Mouse (Mus musculus) MEL (cell line): ENCODE measurements around the gene Odf4. TPM values are rescaled to one million over a fixed set of nuclear protein-coding genes. Genes with fewer than 3 reads are reported as not detected.
A peak's percentile ranks its signal among the peaks of the same experiment; 100 is the strongest.

Source experiments
- DNase-seq: peaks from one replicate; pipeline ENCODE4 v3.0.0; 2011; ENCODE audit warnings: low read depth, low spot score
- H3K27ac ChIP-seq: 2 replicates; pipeline ENCODE4 v1.5.1; 2012; ENCODE audit warnings: low read depth, mild to moderate bottlenecking, control low read depth, low read length, moderate library complexity; ENCODE audit not compliant: control insufficient read depth
- H3K27me3 ChIP-seq, 2 experiments: fragments of 150-350 bp in 1 of 2; sonication (generic) in 1 of 2; 2 replicates each; pipeline ENCODE4 v1.6.1; 2012; ENCODE audit warnings: low read length in 2 of 2, mild to moderate bottlenecking in 2 of 2, improper control_type of control experiment in 1 of 2, moderate library complexity in 1 of 2; ENCODE audit not compliant: insufficient read depth in 2 of 2, control insufficient read depth in 1 of 2
- H3K36me3 ChIP-seq, 2 experiments: 2 replicates each; pipeline ENCODE4 v1.6.1; 2012 to 2014; ENCODE audit warnings: low read length in 2 of 2, improper control_type of control experiment in 1 of 2, inconsistent platforms in 1 of 2, mild to moderate bottlenecking in 1 of 2; ENCODE audit not compliant: insufficient read depth in 2 of 2, control insufficient read depth in 1 of 2
- H3K4me1 ChIP-seq, 2 experiments: fragments of 150-350 bp in 1 of 2; sonication (generic) in 1 of 2; 2 replicates each; pipeline ENCODE4 v1.6.1; 2012; ENCODE audit warnings: low read length in 2 of 2, improper control_type of control experiment in 1 of 2, mild to moderate bottlenecking in 1 of 2; ENCODE audit not compliant: insufficient read depth in 2 of 2, control insufficient read depth in 1 of 2
- H3K4me3 ChIP-seq, 2 experiments: fragments of 150-350 bp in 1 of 2; sonication (generic) in 1 of 2; 2 replicates each; pipeline ENCODE4 v1.5.1; 2012; ENCODE audit warnings: low read depth in 2 of 2, low read length in 2 of 2, mild to moderate bottlenecking in 2 of 2, moderate library complexity in 2 of 2, control low read depth in 1 of 2, improper control_type of control experiment in 1 of 2; ENCODE audit not compliant: control insufficient read depth in 1 of 2, insufficient read depth in 1 of 2
- H3K79me2 ChIP-seq: 2 replicates; pipeline ENCODE4 v1.6.1; 2012; ENCODE audit warnings: mild to moderate bottlenecking, low read length, moderate library complexity; ENCODE audit not compliant: control insufficient read depth, poor library complexity, insufficient read depth
- H3K9ac ChIP-seq: 2 replicates; pipeline ENCODE4 v1.6.1; 2012; ENCODE audit warnings: low read depth, mild to moderate bottlenecking, control low read depth, low read length, moderate library complexity; ENCODE audit not compliant: control insufficient read depth, poor library complexity, severe bottlenecking
- H3K9me3 ChIP-seq: fragments of 150-350 bp; sonication (generic); replicated peaks from 2 replicates; pipeline ENCODE4 v1.6.1; 2012; ENCODE audit warnings: mild to moderate bottlenecking, low read length, improper control_type of control experiment, moderate library complexity; ENCODE audit not compliant: insufficient read depth
- BHLHE40 ChIP-seq: IDR thresholded peaks from 2 replicates; pipeline ENCODE4 v1.6.1; 2012; ENCODE audit warnings: low read depth, mild to moderate bottlenecking, inconsistent platforms, low read length, improper control_type of control experiment, borderline replicate concordance
- CHD1 ChIP-seq: IDR thresholded peaks from 2 replicates; pipeline ENCODE4 v1.6.1; 2012; ENCODE audit warnings: low read depth, mild to moderate bottlenecking, inconsistent platforms, low read length, improper control_type of control experiment
- CTCF ChIP-seq, 3 experiments: IDR thresholded peaks in 2 of 3; conservative IDR thresholded peaks in 1 of 3; 2 replicates each; pipeline ENCODE4 v1.5.1; 2011 to 2012; ENCODE audit warnings: low read length in 3 of 3, low read depth in 2 of 3, mild to moderate bottlenecking in 2 of 3, improper control_type of control experiment in 1 of 3, inconsistent platforms in 1 of 3, mixed read lengths in 1 of 3, moderate library complexity in 1 of 3; ENCODE audit not compliant: control insufficient read depth in 1 of 3, insufficient read depth in 1 of 3, poor library complexity in 1 of 3, severe bottlenecking in 1 of 3
- E2F4 ChIP-seq: IDR thresholded peaks from 2 replicates; pipeline ENCODE4 v1.6.1; 2011; ENCODE audit warnings: low read depth, low read length, improper control_type of control experiment, borderline replicate concordance
- ELF1 ChIP-seq: IDR thresholded peaks from 2 replicates; pipeline ENCODE4 v1.6.1; 2014; ENCODE audit warnings: low read depth, mild to moderate bottlenecking, inconsistent platforms, low read length, improper control_type of control experiment, moderate library complexity
- EP300 ChIP-seq, 2 experiments: IDR thresholded peaks; 2 replicates each; pipeline ENCODE4 v1.6.1; 2011; ENCODE audit warnings: improper control_type of control experiment in 2 of 2, low read length in 2 of 2, low read depth in 1 of 2, mild to moderate bottlenecking in 1 of 2
- ETS1 ChIP-seq: IDR thresholded peaks from 2 replicates; pipeline ENCODE4 v1.6.1; 2012; ENCODE audit warnings: low read depth, mild to moderate bottlenecking, inconsistent platforms, low read length, improper control_type of control experiment, moderate library complexity
- GABPA ChIP-seq: IDR thresholded peaks from 2 replicates; pipeline ENCODE4 v1.6.1; 2012; ENCODE audit warnings: low read depth, mild to moderate bottlenecking, inconsistent platforms, low read length, improper control_type of control experiment, moderate library complexity
- GATA1 ChIP-seq: IDR thresholded peaks from 2 replicates; pipeline ENCODE4 v1.6.1; 2011; ENCODE audit warnings: low read depth, low read length, improper control_type of control experiment
- HCFC1 ChIP-seq: IDR thresholded peaks from 2 replicates; pipeline ENCODE4 v1.6.1; 2012; ENCODE audit warnings: low read depth, mild to moderate bottlenecking, inconsistent platforms, low read length, improper control_type of control experiment, moderate library complexity
- JUND ChIP-seq: IDR thresholded peaks from 2 replicates; pipeline ENCODE4 v1.6.1; 2011; ENCODE audit warnings: low read depth, mild to moderate bottlenecking, improper control_type of control experiment, low read length
- KAT2A ChIP-seq: conservative IDR thresholded peaks from 2 replicates; pipeline ENCODE4 v1.6.1; 2012; ENCODE audit warnings: low read depth, low read length, improper control_type of control experiment, inconsistent platforms
- MAFK ChIP-seq: IDR thresholded peaks from 2 replicates; pipeline ENCODE4 v1.6.1; 2011; ENCODE audit warnings: low read depth, mild to moderate bottlenecking, low read length, improper control_type of control experiment, borderline replicate concordance
- MAX ChIP-seq: IDR thresholded peaks from 2 replicates; pipeline ENCODE4 v1.6.1; 2011; ENCODE audit warnings: low read length, improper control_type of control experiment
- MAZ ChIP-seq: IDR thresholded peaks from 2 replicates; pipeline ENCODE4 v1.6.1; 2012; ENCODE audit warnings: low read depth, mild to moderate bottlenecking, inconsistent platforms, low read length, improper control_type of control experiment
- MEF2A ChIP-seq: IDR thresholded peaks from 2 replicates; pipeline ENCODE4 v1.6.1; 2014; ENCODE audit warnings: low read depth, mild to moderate bottlenecking, inconsistent platforms, low read length, improper control_type of control experiment; ENCODE audit not compliant: poor library complexity, insufficient replicate concordance, severe bottlenecking; ENCODE audit errors: extremely low read depth
- MXI1 ChIP-seq: IDR thresholded peaks from 2 replicates; pipeline ENCODE4 v1.6.1; 2011; ENCODE audit warnings: mild to moderate bottlenecking, low read depth, low read length, improper control_type of control experiment
- MYB ChIP-seq: IDR thresholded peaks from 2 replicates; pipeline ENCODE4 v1.6.1; 2011; ENCODE audit warnings: mild to moderate bottlenecking, low read depth, low read length, improper control_type of control experiment
- MYC ChIP-seq: IDR thresholded peaks from 2 replicates; pipeline ENCODE4 v1.6.1; 2011; ENCODE audit warnings: low read depth, mild to moderate bottlenecking, low read length, improper control_type of control experiment, moderate library complexity
- NELFE ChIP-seq: IDR thresholded peaks from 2 replicates; pipeline ENCODE4 v1.6.1; 2011; ENCODE audit warnings: low read depth, low read length, improper control_type of control experiment
- NRF1 ChIP-seq: IDR thresholded peaks from 2 replicates; pipeline ENCODE4 v1.6.1; 2014; ENCODE audit warnings: low read depth, mild to moderate bottlenecking, inconsistent platforms, low read length, improper control_type of control experiment, moderate library complexity; ENCODE audit not compliant: poor library complexity, insufficient read depth, severe bottlenecking
- POLR2A ChIP-seq, 2 experiments: IDR thresholded peaks; 2 replicates each; pipeline ENCODE4 v1.6.1; 2011 to 2012; ENCODE audit warnings: low read length in 2 of 2, mild to moderate bottlenecking in 2 of 2, control low read depth in 1 of 2, improper control_type of control experiment in 1 of 2, low read depth in 1 of 2, moderate library complexity in 1 of 2; ENCODE audit not compliant: control insufficient read depth in 1 of 2, insufficient read depth in 1 of 2, poor library complexity in 1 of 2
- POLR2AphosphoS2 ChIP-seq: IDR thresholded peaks from 2 replicates; pipeline ENCODE4 v1.6.1; 2011; ENCODE audit warnings: low read length, improper control_type of control experiment
- POLR2AphosphoS5 ChIP-seq: IDR thresholded peaks from 2 replicates; pipeline ENCODE4 v1.6.1; 2012; ENCODE audit warnings: low read depth, borderline replicate concordance, mild to moderate bottlenecking, inconsistent platforms, low read length, moderate library complexity, mixed read lengths
- RAD21 ChIP-seq: IDR thresholded peaks from 2 replicates; pipeline ENCODE4 v1.6.1; 2011; ENCODE audit warnings: mild to moderate bottlenecking, low read depth, low read length, improper control_type of control experiment
- RCOR1 ChIP-seq: IDR thresholded peaks from 2 replicates; pipeline ENCODE4 v1.6.1; 2012; ENCODE audit warnings: low read depth, mild to moderate bottlenecking, inconsistent platforms, low read length, improper control_type of control experiment
- SIN3A ChIP-seq: IDR thresholded peaks from 2 replicates; pipeline ENCODE4 v1.6.1; 2012; ENCODE audit warnings: low read length, improper control_type of control experiment, inconsistent platforms
- SMC3 ChIP-seq: IDR thresholded peaks from 2 replicates; pipeline ENCODE4 v1.6.1; 2011; ENCODE audit warnings: low read depth, low read length, improper control_type of control experiment
- TAL1 ChIP-seq: IDR thresholded peaks from 2 replicates; pipeline ENCODE4 v1.6.1; 2012; ENCODE audit warnings: mild to moderate bottlenecking, inconsistent platforms, low read length, moderate library complexity, mixed read lengths
- TBP ChIP-seq: IDR thresholded peaks from 2 replicates; pipeline ENCODE4 v1.8.0; 2011; ENCODE audit warnings: low read depth, low read length, improper control_type of control experiment
- TCF12 ChIP-seq: IDR thresholded peaks from 2 replicates; pipeline ENCODE4 v1.6.1; 2014; ENCODE audit warnings: low read depth, mild to moderate bottlenecking, inconsistent platforms, low read length, improper control_type of control experiment, moderate library complexity
- UBTF ChIP-seq: IDR thresholded peaks from 2 replicates; pipeline ENCODE4 v1.6.1; 2012; ENCODE audit warnings: low read depth, mild to moderate bottlenecking, inconsistent platforms, low read length, improper control_type of control experiment, moderate library complexity, borderline replicate concordance; ENCODE audit not compliant: insufficient read depth
- USF1 ChIP-seq: IDR thresholded peaks from 2 replicates; pipeline ENCODE4 v1.6.1; 2014; ENCODE audit warnings: low read depth, mild to moderate bottlenecking, inconsistent platforms, low read length, improper control_type of control experiment, moderate library complexity
- USF2 ChIP-seq, 2 experiments: IDR thresholded peaks; 2 replicates each; pipeline ENCODE4 v1.6.1; 2011 to 2012; ENCODE audit warnings: improper control_type of control experiment in 2 of 2, low read length in 2 of 2, borderline replicate concordance in 1 of 2, inconsistent platforms in 1 of 2, low read depth in 1 of 2, mild to moderate bottlenecking in 1 of 2; ENCODE audit not compliant: insufficient read depth in 1 of 2
- ZC3H11A ChIP-seq: IDR thresholded peaks from 2 replicates; pipeline ENCODE4 v1.6.1; 2012; ENCODE audit warnings: low read depth, mild to moderate bottlenecking, inconsistent platforms, low read length, improper control_type of control experiment
- ZKSCAN1 ChIP-seq: IDR thresholded peaks from 2 replicates; pipeline ENCODE4 v1.6.1; 2012; ENCODE audit warnings: low read depth, mild to moderate bottlenecking, inconsistent platforms, low read length, improper control_type of control experiment, moderate library complexity
- ZMIZ1 ChIP-seq: IDR thresholded peaks from 2 replicates; pipeline ENCODE4 v1.6.1; 2012; ENCODE audit warnings: low read depth, mild to moderate bottlenecking, inconsistent platforms, low read length, improper control_type of control experiment, moderate library complexity
- ZNF384 ChIP-seq: IDR thresholded peaks from 2 replicates; pipeline ENCODE4 v1.6.1; 2012; ENCODE audit warnings: low read depth, mild to moderate bottlenecking, inconsistent platforms, low read length, improper control_type of control experiment
- polyA plus RNA-seq, 2 experiments: library from polyadenylated mRNA; stranded (reverse) in 1 of 2; unstranded in 1 of 2; fragments of >175 nt in 1 of 2; fragments of >200 nt in 1 of 2; gene quantifications; 2 replicates each; pipeline versions ENCODE4 v1.2.1 to v1.2.4; 2012; ENCODE audit warnings: low replicate concordance in 2 of 2, low read depth in 1 of 2; ENCODE audit not compliant: insufficient read length in 2 of 2, insufficient read depth in 1 of 2, missing spikeins in 1 of 2
- total RNA-seq: library from RNA; depleted of rRNA; stranded (reverse); fragments of 300-350 nt; gene quantifications from 2 replicates; pipeline ENCODE4 v1.2.3, GENCODE M21; 2012

The Odf4 gene
- total and polyA plus RNA-seq, 3 experiments, result not detected

DNA sequence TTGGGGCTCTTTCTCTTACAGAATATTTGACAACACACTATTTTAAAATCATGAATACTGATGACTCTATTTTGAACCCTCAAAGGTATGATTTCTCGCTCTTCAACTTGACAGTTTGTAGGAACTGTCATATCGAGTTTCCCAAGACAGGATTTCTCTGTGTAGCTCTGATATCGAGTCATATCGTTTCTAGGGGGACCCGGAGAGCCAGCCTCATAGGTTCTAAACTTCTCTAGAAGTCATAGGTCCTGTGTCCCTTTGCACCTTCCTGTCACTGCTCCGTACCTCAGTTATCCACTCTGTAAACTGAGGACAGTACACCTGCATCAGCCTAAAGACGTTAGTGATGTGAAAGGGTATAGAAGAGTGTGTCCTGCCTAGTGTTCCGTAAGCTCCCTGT is 27.1 kb downstream of the Odf4 start:
- Histone ChIP-seq H3K27me3 (no peaks in the 10 kb centered on the region), H3K79me2 (peaks cover 22% of the 10 kb centered on the region), H3K36me3 (peaks cover 21 to 48% of the 10 kb centered on the region in 2 experiments), H3K9me3 (no peaks in the 10 kb centered on the region), H3K4me1 (peaks cover 3 to 44% of the 10 kb centered on the region in 2 experiments; a peak in 3 of 4 replicates), H3K27ac (peak overlapping the region; percentile 92), H3K9ac (peak overlapping the region; percentile 69), H3K4me3 (peak overlapping the region; percentile 55 to 61)
- DNase-seq, result peak; percentile 90
- no peak for TF ChIP-seq SMC3
- TF ChIP-seq MEF2A, result no peak
- TF ChIP-seq CTCF (IDR thresholded peaks at IDR 0.05 in 2 of 3, conservative IDR thresholded peaks at IDR 0.05 in 1 of 3; ENCODE audit: control insufficient read depth in 1 of 3, insufficient read depth in 1 of 3, low read depth in 2 of 3, low read length in 3 of 3, poor library complexity in 1 of 3, severe bottlenecking in 1 of 3), result no peak
- TF ChIP-seq SIN3A, result peak; percentile 87
- peak; percentile 86 to 92 for TF ChIP-seq EP300 (IDR thresholded peaks at IDR 0.05; ENCODE audit: low read depth in 1 of 2, low read length in 2 of 2)
- TF ChIP-seq RAD21, result no peak
- TF ChIP-seq UBTF, result no peak
- TF ChIP-seq ZMIZ1, result no peak
- peak; percentile 55 for TF ChIP-seq TAL1
- TF ChIP-seq POLR2A (IDR thresholded peaks at IDR 0.05; ENCODE audit: control insufficient read depth in 1 of 2, insufficient read depth in 1 of 2, low read depth in 1 of 2, low read length in 2 of 2, poor library complexity in 1 of 2), result peak in 1 of 2 experiments; percentile 67; a peak in 2 of 4 replicates
- TF ChIP-seq E2F4, result no peak
- peak; percentile 87 for TF ChIP-seq GATA1
- TF ChIP-seq JUND, result no peak
- TF ChIP-seq TBP, result peak; percentile 85
- TF ChIP-seq ZC3H11A, result no peak
- TF ChIP-seq RCOR1, result peak; percentile 70
- peak; percentile 62; the same call in 1 of the 2 replicates for TF ChIP-seq TCF12
- TF ChIP-seq ETS1, result peak; percentile 50; the same call in 1 of the 2 replicates
- TF ChIP-seq USF2 (IDR thresholded peaks at IDR 0.05; ENCODE audit: borderline replicate concordance in 1 of 2, insufficient read depth in 1 of 2, low read depth in 1 of 2, low read length in 2 of 2), result no peak
- TF ChIP-seq MYC, result 0 out of 2 replicates have a peak, but pooled peaks have one; percentile 29
- no peak for TF ChIP-seq ZNF384
- TF ChIP-seq USF1, result no peak
- no peak for TF ChIP-seq ELF1
- no peak for TF ChIP-seq POLR2AphosphoS2
- no peak for TF ChIP-seq MAX
- TF ChIP-seq POLR2AphosphoS5, result no peak
- no peak for TF ChIP-seq BHLHE40
- TF ChIP-seq MYB, result peak; percentile 79
- peak; percentile 27 for TF ChIP-seq MXI1
- TF ChIP-seq NELFE, result peak; percentile 48; the same call in 1 of the 2 replicates
- TF ChIP-seq GABPA, result no peak
- TF ChIP-seq HCFC1, result no peak
- TF ChIP-seq MAFK, result no peak
- no peak for TF ChIP-seq CHD1
- TF ChIP-seq ZKSCAN1, result no peak
- TF ChIP-seq KAT2A, result no peak
- TF ChIP-seq MAZ, result no peak
- TF ChIP-seq NRF1, result no peak
